Mouse (Mus musculus): ENCODE data around the gene Hapln2. TPM values are rescaled to one million over a fixed set of nuclear protein-coding genes. Genes with fewer than 3 reads are reported as not detected.

Gene Hapln2
- not detected in 2 replicates for polyA plus RNA-seq (2012)

DNA sequence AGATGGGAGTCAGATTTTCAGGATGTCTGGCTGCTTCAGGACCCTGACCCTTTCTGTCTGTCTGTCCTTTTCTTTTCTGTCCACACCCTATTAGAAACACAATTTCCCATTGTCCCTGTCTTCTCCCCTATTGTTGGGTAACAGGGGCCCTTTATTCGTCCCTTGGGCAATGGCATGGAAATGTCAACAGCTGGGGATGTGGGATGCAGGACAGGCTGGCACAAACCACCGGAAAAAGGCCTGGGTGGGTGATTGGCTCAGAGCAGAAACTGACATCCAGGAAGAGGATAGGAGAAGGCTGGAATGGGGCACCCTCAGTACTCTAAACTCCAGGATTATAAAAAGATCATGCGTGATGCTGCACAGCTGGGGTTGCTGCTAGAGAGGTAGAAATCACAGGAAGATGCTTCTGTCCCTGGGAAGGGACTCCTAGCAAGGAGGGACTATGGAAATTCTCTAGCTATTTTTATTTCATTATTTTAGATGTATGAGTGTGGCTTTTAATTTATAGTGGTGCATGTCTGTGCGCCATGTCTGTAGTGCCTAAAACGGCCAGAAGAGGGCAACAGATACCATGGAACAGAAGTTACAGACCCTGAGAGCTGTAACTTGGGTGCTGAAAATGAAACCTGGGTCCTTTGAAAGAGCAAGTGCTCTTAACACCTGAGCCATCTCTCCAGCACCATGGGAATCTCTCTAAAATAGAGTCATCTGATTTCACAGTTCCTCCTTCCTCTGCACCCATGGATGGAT is at the start of gene Hapln2:
TSS of gene Hapln2 (minus strand) at position 150 of the 753 bp plus-strand sequence.

DNA sequence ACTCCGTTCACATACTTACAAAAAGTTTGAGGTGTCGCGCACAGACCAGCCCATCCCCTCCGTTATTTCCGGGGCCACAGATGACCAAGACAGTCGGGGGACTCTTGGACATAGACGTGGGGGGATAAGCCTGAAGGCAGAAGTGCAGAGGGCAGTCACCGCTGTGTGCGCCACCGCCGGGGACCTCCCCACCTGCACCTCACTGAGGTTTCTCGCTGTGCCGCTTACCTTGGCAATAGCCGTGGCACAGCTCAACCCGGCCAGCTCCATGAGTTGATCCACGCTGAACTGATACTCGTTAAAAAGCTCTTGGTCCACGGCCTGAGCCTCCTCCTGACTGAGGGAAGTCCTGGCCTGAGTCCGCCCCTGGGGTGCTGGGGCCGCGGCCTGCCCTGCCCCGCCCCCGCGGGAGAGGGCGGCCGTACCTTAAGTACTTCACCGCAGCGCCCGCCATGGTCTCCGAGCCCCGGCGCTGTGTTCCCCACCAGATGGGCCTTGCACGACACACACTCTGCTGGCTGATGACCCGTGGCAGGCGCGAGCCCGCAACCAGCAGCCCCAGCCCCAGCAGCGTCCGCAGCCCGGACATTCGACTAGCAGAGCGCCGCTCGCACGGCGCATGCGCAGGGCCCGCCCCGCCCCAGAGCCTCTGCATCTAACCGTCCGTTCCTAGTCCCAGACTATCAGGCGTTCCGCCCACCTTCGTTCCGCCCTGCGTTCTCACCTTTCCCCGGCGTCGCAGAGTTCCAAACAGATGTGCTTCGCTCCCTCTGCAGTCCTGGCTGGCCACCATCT is 30.7 kb upstream of the Hapln2 start, which contains the start of gene Naxe:
TSS of gene Naxe (minus strand) at position 594 of the 795 bp plus-strand sequence.

DNA sequence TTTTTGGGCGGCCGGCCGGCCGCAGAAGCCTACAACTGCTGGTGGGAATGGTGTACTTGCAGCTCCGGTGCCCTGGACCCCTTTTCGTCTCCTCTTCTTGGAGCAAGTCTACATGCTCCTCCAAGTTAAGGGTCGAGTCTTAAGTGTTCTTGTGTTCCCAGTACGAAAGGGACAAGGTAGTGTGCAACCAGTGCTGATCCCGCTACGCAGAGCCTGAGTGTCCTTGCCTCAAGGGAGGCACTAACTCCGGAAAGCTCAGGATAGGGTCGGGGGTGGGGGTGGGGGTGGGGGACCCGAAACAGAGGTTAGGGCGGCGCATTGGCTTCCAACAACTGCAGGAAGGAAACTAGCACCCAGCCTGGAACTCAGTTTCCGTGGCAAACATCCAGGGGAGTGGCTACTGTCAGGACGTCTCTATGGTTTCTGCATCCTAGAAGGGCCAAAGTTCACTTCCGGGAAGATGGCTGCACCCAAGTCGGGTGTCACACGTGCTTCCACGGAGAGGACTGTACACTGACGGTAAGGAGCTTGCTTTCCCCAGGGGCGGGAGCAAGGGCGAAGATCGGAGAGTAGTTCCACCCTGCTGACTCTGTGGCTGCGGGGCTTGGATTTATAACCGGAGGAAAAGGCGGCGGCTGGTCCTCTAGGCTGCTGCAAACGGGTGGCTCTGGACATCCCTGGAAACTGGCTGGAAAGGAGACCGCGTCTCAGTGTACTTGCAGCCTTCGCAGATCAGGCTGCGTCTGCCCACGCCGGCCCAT is 15.5 kb upstream of the Hapln2 start, which contains the start of gene Gpatch4:
TSS of gene Gpatch4 (plus strand) at position 448 of the 761 bp plus-strand sequence.

DNA sequence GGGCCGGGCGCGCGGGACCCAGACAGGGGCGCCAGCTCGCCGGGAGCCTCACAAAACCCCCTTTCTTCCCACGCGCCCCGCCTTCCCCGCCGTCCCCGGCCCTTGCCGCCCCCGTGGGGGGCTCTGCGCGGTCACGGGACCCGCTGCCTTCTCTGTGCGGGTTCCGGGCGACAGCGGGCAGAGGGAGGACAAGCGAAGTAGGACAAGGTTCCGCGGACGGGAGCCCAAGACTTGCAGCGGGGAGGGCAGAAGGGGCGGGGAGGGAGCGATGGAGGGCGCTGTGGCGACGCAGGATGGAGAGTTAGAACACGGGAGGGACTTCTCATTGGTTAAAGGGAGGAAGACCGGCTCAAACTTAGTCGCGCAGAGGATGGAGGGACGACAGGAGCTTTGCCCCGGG is 27.2 kb downstream of the Hapln2 start, which contains the start of gene Bcan:
TSS of gene Bcan (minus strand) at position 50 of the 400 bp plus-strand sequence.

Other genes with a start within 250 kb of the Hapln2 start
- not detected in 2 replicates for gene Ntrk1, start 232.4 kb downstream of the Hapln2 start, polyA plus RNA-seq (2012)
- 0.03 and 0.28 TPM in 2 replicates for gene Insrr, start 230.6 kb downstream of the Hapln2 start, polyA plus RNA-seq (2012)
- 49.7 and 77.3 TPM in 2 replicates for gene Pear1, start 203.3 kb downstream of the Hapln2 start, polyA plus RNA-seq (2012)
- 2.7 and 4.9 TPM in 2 replicates for gene Sh2d2a, start 180.8 kb downstream of the Hapln2 start, polyA plus RNA-seq (2012)
- 82.0 and 91.6 TPM in 2 replicates for gene Prcc, start 142.0 kb downstream of the Hapln2 start, polyA plus RNA-seq (2012)
- 990 and 1,680 TPM in 2 replicates for gene Hdgf, start 121.3 kb downstream of the Hapln2 start, polyA plus RNA-seq (2012)
- 15.6 and 19.0 TPM in 2 replicates for gene Mrpl24, start 108.1 kb downstream of the Hapln2 start, polyA plus RNA-seq (2012)
- 12.1 TPM in 2 replicates for gene Isg20l2, start 97.3 kb downstream of the Hapln2 start, polyA plus RNA-seq (2012)
- 22.8 and 28.5 TPM in 2 replicates for gene Rrnad1, start 96.9 kb downstream of the Hapln2 start, polyA plus RNA-seq (2012)
- gene Crabp2, start 78.9 kb downstream of the Hapln2 start, polyA plus RNA-seq (2012) = 0.45 TPM in 1 of 2 replicates, not detected in the other
- gene Nes, start 56.5 kb downstream of the Hapln2 start, polyA plus RNA-seq (2012) = 0.15 and 0.16 TPM in 2 replicates
- gene Bcan, start 27.4 kb downstream of the Hapln2 start, polyA plus RNA-seq (2012) = not detected in 2 replicates
- 30.3 and 52.8 TPM in 2 replicates for gene Gpatch4, start 15.5 kb upstream of the Hapln2 start, polyA plus RNA-seq (2012)
- gene Naxe, start 30.9 kb upstream of the Hapln2 start, polyA plus RNA-seq (2012) = 74.1 and 77.0 TPM in 2 replicates
- gene Ttc24, start 50.7 kb upstream of the Hapln2 start, polyA plus RNA-seq (2012) = not detected in 2 replicates
- 11.2 and 11.5 TPM in 2 replicates for gene Iqgap3, start 54.4 kb upstream of the Hapln2 start, polyA plus RNA-seq (2012)
- 225 and 227 TPM in 2 replicates for gene Mef2d, start 114.8 kb upstream of the Hapln2 start, polyA plus RNA-seq (2012)
- 0.12 TPM in 1 of 2 replicates, not detected in the other for gene Rhbg, start 227.1 kb upstream of the Hapln2 start, polyA plus RNA-seq (2012)

Measured in megakaryocyte-erythroid progenitor cell, adult 5 weeks (primary cell).